Mouse (Mus musculus): ENCODE data around the gene H2-M10.1. TPM values are rescaled to one million over a fixed set of nuclear protein-coding genes. Genes with fewer than 3 reads are reported as not detected.

The H2-M10.1 gene
- polyA plus RNA-seq, 1 experiment from 2014 or later, result not detected

DNA sequence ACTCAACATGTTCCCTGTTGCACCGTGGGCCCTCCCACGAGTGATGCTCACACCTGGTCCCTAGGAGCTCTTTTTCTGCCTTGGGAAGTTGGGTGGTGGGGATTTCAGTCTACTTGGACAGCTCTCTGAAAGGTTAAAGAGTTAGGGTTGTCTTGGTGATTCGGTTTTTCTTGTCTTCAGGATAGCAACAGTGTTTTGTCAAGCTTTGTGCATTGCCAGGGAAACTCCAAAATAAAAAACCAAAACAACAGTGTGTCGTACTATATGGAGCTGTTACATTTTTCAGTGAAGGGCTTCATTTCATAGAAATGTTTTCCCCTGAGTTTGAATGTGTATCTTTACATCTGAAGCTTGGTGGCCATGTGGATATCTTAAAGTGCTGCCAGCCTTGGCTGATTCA, 51.2 kb downstream of the H2-M10.1 start:
- no peak overlapping the region for H3K27ac ChIP-seq
- H3K9me3 ChIP-seq, result no peaks in the 10 kb centered on the region
- no peak overlapping the region for H3K4me3 ChIP-seq
- no peaks in the 10 kb centered on the region for H3K27me3 ChIP-seq (ENCODE audit: insufficient read depth, poor library complexity, severe bottlenecking)
- WGBS, result 93% methylated on average over 4 of the region's 4 CpGs
- H3K4me1 ChIP-seq, result peaks cover 17% of the 10 kb centered on the region
- DNase-seq (ENCODE audit: low spot score), result no peak
- H3K36me3 ChIP-seq, result peaks cover 44% of the 10 kb centered on the region

DNA sequence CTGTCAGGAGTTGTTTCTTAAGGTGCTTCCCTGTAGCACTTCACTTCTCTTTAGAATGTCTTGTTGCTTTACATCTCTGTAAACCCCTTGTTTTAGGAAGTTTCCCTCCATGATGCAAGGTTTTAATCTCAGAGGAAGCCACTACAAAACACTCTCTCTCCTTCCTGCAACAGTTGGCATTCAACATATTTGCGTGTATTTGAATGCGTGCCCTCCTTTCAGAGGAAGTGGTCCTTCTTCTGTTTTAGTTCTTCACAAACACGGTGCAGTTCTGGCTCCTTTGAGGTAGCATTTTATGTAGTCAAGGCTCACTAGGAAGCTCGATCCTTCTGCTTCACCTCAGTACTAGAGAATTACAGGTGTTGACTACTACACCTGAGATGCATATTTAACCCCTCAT, 52.2 kb downstream of the H2-M10.1 start:
- Histone ChIP-seq H3K4me3 (no peak overlapping the region), H3K36me3 (peaks cover 39% of the 10 kb centered on the region), H3K27me3 (ENCODE audit: insufficient read depth, poor library complexity, severe bottlenecking) (no peaks in the 10 kb centered on the region), H3K4me1 (peaks cover 17% of the 10 kb centered on the region), H3K9me3 (no peaks in the 10 kb centered on the region), H3K27ac (no peak overlapping the region)
- WGBS, result 89% methylated on average over 4 of the region's 4 CpGs
- DNase-seq (ENCODE audit: low spot score), result no peak

Other genes starting within 250 kb of the H2-M10.1 start
- not detected in 2 replicates for gene Gm19684, start 204.5 kb downstream of the H2-M10.1 start, polyA plus RNA-seq (2016; fragmentation: Nextera tagmentation; extraction: Ambion mirVana)
- gene Gm7030, start 196.7 kb downstream of the H2-M10.1 start, polyA plus RNA-seq (2016; fragmentation: Nextera tagmentation; extraction: Ambion mirVana), result not detected in 2 replicates
- 0.40 TPM in 1 of 2 replicates, not detected in the other for gene Gm8909, start 157.6 kb downstream of the H2-M10.1 start, polyA plus RNA-seq (2016; fragmentation: Nextera tagmentation; extraction: Ambion mirVana)
- gene H2-T3, start 135.9 kb downstream of the H2-M10.1 start, polyA plus RNA-seq (2016; fragmentation: Nextera tagmentation; extraction: Ambion mirVana), result not detected in 2 replicates
- gene Rpp21, start 68.1 kb downstream of the H2-M10.1 start, polyA plus RNA-seq (2016; fragmentation: Nextera tagmentation; extraction: Ambion mirVana), result 106 and 108 TPM in 2 replicates
- gene Trim39, start 53.9 kb downstream of the H2-M10.1 start, polyA plus RNA-seq (2016; fragmentation: Nextera tagmentation; extraction: Ambion mirVana), result 11.7 and 13.7 TPM in 2 replicates
- not detected in 2 replicates for gene H2-M10.2, start 39.7 kb downstream of the H2-M10.1 start, polyA plus RNA-seq (2016; fragmentation: Nextera tagmentation; extraction: Ambion mirVana)
- not detected in 2 replicates for gene H2-M10.3, start 42.3 kb upstream of the H2-M10.1 start, polyA plus RNA-seq (2016; fragmentation: Nextera tagmentation; extraction: Ambion mirVana)
- gene H2-M10.4, start 136.2 kb upstream of the H2-M10.1 start, polyA plus RNA-seq (2016; fragmentation: Nextera tagmentation; extraction: Ambion mirVana), result not detected in 2 replicates
- not detected in 2 replicates for gene H2-M11, start 220.9 kb upstream of the H2-M10.1 start, polyA plus RNA-seq (2016; fragmentation: Nextera tagmentation; extraction: Ambion mirVana)